Mouse (Mus musculus) heart, postnatal 0 days (tissue): ENCODE results near the gene Ptafr. TPM values are rescaled to one million over a fixed set of nuclear protein-coding genes. Genes with fewer than 3 reads are reported as not detected.

ENCODE experiments used
- ATAC-seq: fragments of 200-750 bp; cut with Nextera tagmentation; 2 replicates; pipeline ENCODE4 v1.8.0; 2017; ENCODE audit warnings: low read depth, moderate number of reproducible peaks, moderate library complexity; ENCODE audit not compliant: insufficient read depth
- DNase-seq: peaks from one replicate; pipeline ENCODE4 v3.0.0-alpha.2; 2016; ENCODE audit warnings: low spot score
- H3K27ac ChIP-seq: fragments of 300-500 bp; sonication (generic); 2 replicates; pipeline ENCODE4 v1.5.1; 2014; ENCODE audit warnings: low read depth, mild to moderate bottlenecking
- H3K27me3 ChIP-seq: fragments of 300-500 bp; sonication (generic); 2 replicates; pipeline ENCODE4 v1.6.1; 2014; ENCODE audit warnings: low read length, mixed read lengths; ENCODE audit not compliant: control insufficient read depth, insufficient read depth
- H3K36me3 ChIP-seq: fragments of 300-500 bp; sonication (generic); replicated peaks from 2 replicates; pipeline ENCODE4 v1.6.1; 2014; ENCODE audit warnings: low read length, mixed read lengths; ENCODE audit not compliant: control insufficient read depth, insufficient read depth
- H3K4me1 ChIP-seq: fragments of 300-500 bp; sonication (generic); 2 replicates; pipeline ENCODE4 v1.6.1; 2014; ENCODE audit warnings: antibody characterized with exemption; ENCODE audit not compliant: control insufficient read depth, insufficient read depth
- H3K4me2 ChIP-seq: fragments of 300-500 bp; sonication (generic); 2 replicates; pipeline ENCODE4 v1.6.1; 2014; ENCODE audit warnings: low read depth, mild to moderate bottlenecking, low read length, moderate library complexity
- H3K4me3 ChIP-seq: fragments of 300-500 bp; sonication (generic); 2 replicates; pipeline ENCODE4 v1.5.1; 2014; ENCODE audit warnings: low read depth, low read length
- H3K9ac ChIP-seq: fragments of 300-500 bp; sonication (generic); replicated peaks from 2 replicates; pipeline ENCODE4 v1.6.1; 2014; ENCODE audit warnings: low read depth, low read length, mixed read lengths
- H3K9me3 ChIP-seq: fragments of 300-500 bp; sonication (generic); replicated peaks from 2 replicates; pipeline ENCODE4 v1.6.1; 2016; ENCODE audit warnings: low read length; ENCODE audit not compliant: control insufficient read depth
- CTCF ChIP-seq: IDR thresholded peaks from 2 replicates; pipeline ENCODE4 v1.5.1; 2016; ENCODE audit warnings: antibody characterized with exemption, control low read depth, low read depth
- EP300 ChIP-seq: IDR thresholded peaks from 2 replicates; pipeline ENCODE4 v1.6.1; 2016; ENCODE audit warnings: antibody characterized with exemption, low read depth
- WGBS: fragments of 180-500 bp; shearing (Covaris S2); extraction: QIAGEN DNeasy Blood & Tissue Kit; methylation state at CpG from one replicate; pipeline ENCODE4 v1.1.7; 2014; 5-methylcytosine and 5-hydroxymethylcytosine counted together
- polyA plus RNA-seq: library from polyadenylated mRNA; unstranded; fragments of >200 nt; fragmentation: Nextera tagmentation; extraction: Ambion mirVana; gene quantifications from 2 replicates; pipeline ENCODE4 v1.2.1, GENCODE M21; 2015
- total RNA-seq: library from RNA; depleted of rRNA; stranded (reverse); fragments of >200 nt; gene quantifications from 2 replicates; pipeline ENCODE4 v1.2.3, GENCODE M21; 2014; ENCODE audit warnings: low replicate concordance

The Ptafr gene
- total and polyA plus RNA-seq, 2 experiments from 2014 or later, result 0.08 to 0.61 TPM

- Histone ChIP-seq H3K4me3 (no peak overlapping the region), H3K4me1 (0 out of 2 replicates have a peak, but pooled peaks cover 4% of the 10 kb centered on the region), H3K36me3 (no peaks in the 10 kb centered on the region), H3K27me3 (no peaks in the 10 kb centered on the region), H3K9me3 (no peaks in the 10 kb centered on the region), H3K27ac (no peak overlapping the region), H3K4me2 (no peak overlapping the region), H3K9ac (no peak overlapping the region)
- TF ChIP-seq EP300 (no peak), CTCF (no peak)
- no peak for DNase-seq
- ATAC-seq, result no peak
- 80% methylated on average over 4 of the region's 4 CpGs for WGBS
Measured at GRCm38 (mm10) chr4:132603468-132603867, 39.6 kb downstream of the Ptafr start.

- H3K4me1 ChIP-seq, result peaks cover 4% of the 10 kb centered on the region; the same call in 1 of the 2 replicates
- DNase-seq, result no peak
- H3K4me2 ChIP-seq, result no peak overlapping the region
- no peaks in the 10 kb centered on the region for H3K9me3 ChIP-seq
- no peak overlapping the region for H3K27ac ChIP-seq
- no peaks in the 10 kb centered on the region for H3K36me3 ChIP-seq
- 65% methylated on average over 5 of the region's 5 CpGs for WGBS
- no peaks in the 10 kb centered on the region for H3K27me3 ChIP-seq
- TF ChIP-seq CTCF, result no peak
- no peak for TF ChIP-seq EP300
- H3K9ac ChIP-seq, result no peak overlapping the region
- no peak overlapping the region for H3K4me3 ChIP-seq
- no peak for ATAC-seq
Measured at GRCm38 (mm10) chr4:132605816-132606215, 41.9 kb downstream of the Ptafr start.

GRCm38 (mm10) chr4:132608147-132608546 lies 44.3 kb downstream of the Ptafr start:
- H3K27me3 ChIP-seq, result no peaks in the 10 kb centered on the region
- no peak overlapping the region for H3K4me3 ChIP-seq
- H3K9me3 ChIP-seq, result no peaks in the 10 kb centered on the region
- H3K36me3 ChIP-seq, result no peaks in the 10 kb centered on the region
- H3K4me2 ChIP-seq, result no peak overlapping the region
- no peak overlapping the region for H3K9ac ChIP-seq
- peak overlapping the region; percentile 86 for H3K27ac ChIP-seq
- TF ChIP-seq EP300, result peak; percentile 99
- no peak for TF ChIP-seq CTCF
- peak; percentile 95 for DNase-seq
- 28% methylated on average over 4 of the region's 4 CpGs for WGBS
- H3K4me1 ChIP-seq, result peaks cover 4% of the 10 kb centered on the region; the same call in 1 of the 2 replicates
- peak; percentile 93 for ATAC-seq

GRCm38 (mm10) chr4:132610301-132610984 lies 46.6 kb downstream of the Ptafr start:
- Histone ChIP-seq H3K36me3 (no peaks in the 10 kb centered on the region), H3K9ac (no peak overlapping the region), H3K9me3 (0 out of 2 replicates have a peak, but pooled peaks cover 5% of the 10 kb centered on the region), H3K4me1 (peaks cover 4% of the 10 kb centered on the region; the same call in 1 of the 2 replicates), H3K4me2 (no peak overlapping the region), H3K27ac (no peak overlapping the region), H3K4me3 (no peak overlapping the region), H3K27me3 (no peaks in the 10 kb centered on the region)
- DNase-seq, result no peak
- no peak for ATAC-seq
- TF ChIP-seq CTCF, result no peak
- TF ChIP-seq EP300, result no peak
- WGBS, result 70% methylated on average over 3 of the region's 3 CpGs

- 0 out of 2 replicates have a peak, but pooled peaks cover 7% of the 10 kb centered on the region for H3K9me3 ChIP-seq
- 79% methylated on average over 8 of the region's 8 CpGs for WGBS
- no peak overlapping the region for H3K4me2 ChIP-seq
- no peak overlapping the region for H3K4me3 ChIP-seq
- H3K9ac ChIP-seq, result no peak overlapping the region
- TF ChIP-seq CTCF (no peak), EP300 (no peak)
- ATAC-seq, result no peak
- no peaks in the 10 kb centered on the region for H3K36me3 ChIP-seq
- H3K27me3 ChIP-seq, result no peaks in the 10 kb centered on the region
- peaks cover 4% of the 10 kb centered on the region; the same call in 1 of the 2 replicates for H3K4me1 ChIP-seq
- no peak overlapping the region for H3K27ac ChIP-seq
- no peak for DNase-seq
Measured at GRCm38 (mm10) chr4:132611320-132611719, 47.5 kb downstream of the Ptafr start.

GRCm38 (mm10) chr4:132617873-132618272 lies 54.0 kb downstream of the Ptafr start:
- Histone ChIP-seq H3K4me3 (no peak overlapping the region), H3K9me3 (0 out of 2 replicates have a peak, but pooled peaks cover 7% of the 10 kb centered on the region), H3K27me3 (no peaks in the 10 kb centered on the region), H3K4me1 (no peaks in the 10 kb centered on the region), H3K27ac (no peak overlapping the region), H3K9ac (no peak overlapping the region), H3K4me2 (no peak overlapping the region), H3K36me3 (no peaks in the 10 kb centered on the region)
- no peak for DNase-seq
- ATAC-seq, result no peak
- 83% methylated on average over 6 of the region's 6 CpGs for WGBS
- no peak for TF ChIP-seq EP300
- TF ChIP-seq CTCF, result no peak
